Mouse (Mus musculus): Measurements from ENCODE around the gene Arid1b. TPM values are rescaled to one million over a fixed set of nuclear protein-coding genes. Genes with fewer than 3 reads are reported as not detected.

Arid1b gene
- polyA plus RNA-seq, 1 experiment from 2014 or later: 12.9 TPM

DNA sequence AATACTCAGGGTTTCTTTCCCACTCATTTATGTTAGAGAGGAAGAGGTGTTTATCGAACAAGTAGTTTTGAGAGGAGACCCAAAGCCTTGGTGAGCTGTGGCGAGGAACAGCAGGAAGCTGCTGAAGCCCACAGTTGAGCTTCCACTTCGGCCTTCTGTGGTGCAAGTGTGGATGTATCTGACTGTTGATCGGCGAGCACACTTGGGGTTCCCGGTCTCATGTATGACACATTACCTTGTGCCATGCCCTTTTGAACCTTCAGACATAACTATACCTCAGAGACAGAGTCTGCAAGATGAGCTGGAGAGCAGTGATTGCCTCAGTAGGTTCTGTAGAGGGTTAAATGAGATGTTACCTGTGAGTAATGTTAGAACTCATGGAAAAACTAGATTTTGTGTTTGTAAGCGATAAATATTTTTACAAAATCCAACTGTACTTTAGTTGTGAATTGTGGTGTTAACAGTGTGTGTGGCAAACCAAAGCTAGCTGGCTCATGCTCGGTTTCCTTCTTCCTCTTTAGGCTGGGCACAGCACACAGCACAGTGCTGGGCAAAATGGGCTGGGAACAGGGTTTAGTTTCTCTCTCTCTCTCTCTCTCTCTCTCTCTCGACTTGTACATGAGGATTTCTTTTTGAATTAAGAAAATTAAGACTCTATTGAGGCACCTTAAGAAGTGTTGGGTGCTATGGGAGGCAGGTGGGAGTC, 69.5 kb downstream of the Arid1b start:
- ATAC-seq (replicated peaks; ENCODE audit: low FRiP score): no peak
- no peak overlapping the region for H3K4me3 ChIP-seq (replicated peaks)
- H3K27me3 ChIP-seq: no peaks in the 10 kb centered on the region
- peaks cover 53% of the 10 kb centered on the region for H3K4me1 ChIP-seq
- no peak overlapping the region for H3K9ac ChIP-seq
- no peaks in the 10 kb centered on the region for H3K36me3 ChIP-seq
- no peaks in the 10 kb centered on the region for H3K9me3 ChIP-seq (replicated peaks)
- no peak overlapping the region for H3K4me2 ChIP-seq
- WGBS: 88% methylated on average over 9 of the region's 9 CpGs
- no peak overlapping the region for H3K27ac ChIP-seq

DNA sequence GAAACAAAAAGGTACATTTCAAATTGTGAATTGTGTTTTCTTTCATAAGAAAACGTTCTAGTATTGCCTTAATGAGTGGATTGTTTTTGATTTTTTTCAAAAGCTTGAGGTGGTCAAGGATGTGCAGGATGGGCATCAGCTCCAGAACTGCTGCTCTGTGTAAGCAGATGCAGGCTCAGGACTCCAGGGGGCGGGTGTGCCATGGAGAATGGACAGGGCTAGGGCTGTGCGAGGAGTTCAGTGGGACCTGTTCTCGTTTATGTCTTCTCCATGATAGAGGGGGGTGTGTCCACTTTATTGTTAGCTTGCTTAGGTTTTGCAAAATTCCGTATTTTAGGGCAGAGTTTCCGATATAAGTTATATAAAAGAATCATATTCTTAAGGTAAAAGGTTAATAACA, 70.6 kb downstream of the Arid1b start:
- no peak overlapping the region for H3K9ac ChIP-seq
- ATAC-seq (replicated peaks; ENCODE audit: low FRiP score): no peak

DNA sequence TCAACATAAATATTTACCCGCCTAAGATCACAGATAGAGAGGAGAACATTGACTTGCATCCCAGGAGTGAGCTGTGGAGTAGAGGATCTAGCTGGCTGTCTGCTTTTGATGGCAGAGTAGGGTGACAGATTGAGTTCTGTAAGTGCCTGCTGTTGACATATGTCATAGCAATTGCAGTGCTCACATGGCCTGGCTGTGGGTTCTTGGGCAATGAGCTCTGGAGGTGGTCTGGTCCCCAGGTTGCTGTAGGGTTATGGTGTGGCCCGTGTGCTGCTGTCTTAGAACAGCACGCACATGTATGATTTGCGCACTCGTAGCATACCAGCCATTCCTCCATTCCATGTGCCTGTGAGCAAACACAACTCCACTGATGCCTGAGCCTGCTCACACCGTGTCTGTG, 71.1 kb downstream of the Arid1b start:
- H3K4me3 ChIP-seq (replicated peaks): no peak overlapping the region
- 82% methylated on average over 6 of the region's 6 CpGs for WGBS
- no peak overlapping the region for H3K27ac ChIP-seq
- no peaks in the 10 kb centered on the region for H3K9me3 ChIP-seq (replicated peaks)
- H3K4me2 ChIP-seq: no peak overlapping the region
- no peaks in the 10 kb centered on the region for H3K36me3 ChIP-seq
- peaks cover 37% of the 10 kb centered on the region for H3K4me1 ChIP-seq
- no peak for ATAC-seq (replicated peaks; ENCODE audit: low FRiP score)
- no peaks in the 10 kb centered on the region for H3K27me3 ChIP-seq
- no peak overlapping the region for H3K9ac ChIP-seq

More for the DNA sequence above, 70.6 kb downstream of the Arid1b start:
- WGBS: 86% methylated on average over 6 of the region's 6 CpGs
- no peaks in the 10 kb centered on the region for H3K36me3 ChIP-seq
- no peak overlapping the region for H3K27ac ChIP-seq
- no peaks in the 10 kb centered on the region for H3K27me3 ChIP-seq
- no peak overlapping the region for H3K4me3 ChIP-seq (replicated peaks)
- no peaks in the 10 kb centered on the region for H3K9me3 ChIP-seq (replicated peaks)
- peaks cover 42% of the 10 kb centered on the region for H3K4me1 ChIP-seq
- no peak overlapping the region for H3K4me2 ChIP-seq

DNA sequence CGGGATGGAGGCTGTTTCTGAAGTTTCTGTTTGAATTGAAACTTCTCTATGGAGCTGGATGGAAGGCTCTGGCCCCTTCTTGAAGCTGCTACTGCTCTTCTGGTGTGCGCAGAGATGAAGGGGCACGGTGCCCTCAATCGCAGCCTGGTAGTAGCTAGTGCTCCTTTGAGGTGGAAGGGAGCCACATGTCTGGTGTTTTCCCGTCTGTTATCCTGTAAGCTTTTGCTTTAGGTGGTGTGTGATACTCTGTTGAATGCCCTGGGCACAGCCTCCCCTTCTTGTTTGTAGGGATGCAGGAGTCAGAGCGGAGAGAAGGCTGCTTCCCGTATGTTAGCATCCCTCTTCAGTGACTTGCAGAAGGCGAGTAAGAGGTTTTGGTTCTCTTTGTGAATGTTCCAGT, 72.7 kb downstream of the Arid1b start:
- ATAC-seq (replicated peaks; ENCODE audit: low FRiP score): no peak
- H3K4me2 ChIP-seq: no peak overlapping the region
- H3K4me1 ChIP-seq: peaks cover 24% of the 10 kb centered on the region
- H3K36me3 ChIP-seq: peaks cover 10% of the 10 kb centered on the region; the same call in 1 of the 2 replicates
- H3K27ac ChIP-seq: no peak overlapping the region
- no peak overlapping the region for H3K4me3 ChIP-seq (replicated peaks)
- H3K27me3 ChIP-seq: no peaks in the 10 kb centered on the region
- 77% methylated on average over 8 of the region's 8 CpGs for WGBS
- H3K9me3 ChIP-seq (replicated peaks): no peaks in the 10 kb centered on the region
- no peak overlapping the region for H3K9ac ChIP-seq

DNA sequence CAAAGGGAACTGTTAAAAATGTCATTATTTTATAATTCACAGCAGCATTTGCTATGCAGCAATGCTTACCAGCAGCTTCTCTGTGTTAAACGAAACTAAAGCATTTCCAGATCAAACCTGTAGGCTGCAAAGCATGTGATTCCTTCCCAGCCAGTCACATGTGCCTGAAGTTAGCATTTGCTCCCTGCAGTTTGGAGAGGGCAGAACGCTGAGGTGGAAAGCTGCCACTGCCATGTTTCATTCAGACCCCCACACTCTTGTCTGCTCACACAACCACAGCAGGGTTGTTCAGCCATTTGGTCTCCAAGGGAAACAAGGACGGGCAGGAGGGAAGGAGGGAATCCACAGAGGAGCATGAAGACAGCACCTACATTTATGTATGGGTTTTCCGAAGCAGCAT, 73.1 kb downstream of the Arid1b start:
- 47% methylated on average over 4 of the region's 4 CpGs for WGBS
- Histone ChIP-seq H3K9me3 (replicated peaks) (no peaks in the 10 kb centered on the region), H3K27me3 (no peaks in the 10 kb centered on the region), H3K4me1 (peaks cover 24% of the 10 kb centered on the region), H3K9ac (no peak overlapping the region), H3K27ac (no peak overlapping the region), H3K4me2 (no peak overlapping the region), H3K36me3 (peaks cover 12% of the 10 kb centered on the region; the same call in 1 of the 2 replicates), H3K4me3 (replicated peaks) (no peak overlapping the region)
- no peak for ATAC-seq (replicated peaks; ENCODE audit: low FRiP score)

DNA sequence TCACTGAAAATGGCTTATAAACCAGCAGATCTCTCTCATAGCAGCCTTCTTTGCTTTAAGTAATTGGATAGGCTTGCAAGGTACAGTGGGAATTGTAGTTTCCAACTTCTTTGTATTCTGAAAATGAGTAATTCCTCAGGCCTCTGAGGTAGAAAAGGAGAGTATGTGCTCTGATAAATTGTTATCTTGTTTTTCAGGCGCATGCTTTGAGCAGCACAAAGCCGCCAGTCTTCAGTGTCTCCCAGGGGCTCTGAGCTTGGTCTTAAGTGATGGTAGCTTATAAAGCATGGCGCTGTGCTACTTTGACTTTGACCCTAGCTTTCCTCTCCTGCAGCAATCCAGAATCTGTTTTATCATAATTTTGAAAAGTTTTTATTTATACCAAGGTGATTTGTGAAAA, 76.3 kb downstream of the Arid1b start:
- Histone ChIP-seq H3K9me3 (replicated peaks) (no peaks in the 10 kb centered on the region), H3K9ac (no peak overlapping the region), H3K4me2 (no peak overlapping the region), H3K27me3 (no peaks in the 10 kb centered on the region), H3K4me1 (peaks cover 24% of the 10 kb centered on the region), H3K27ac (no peak overlapping the region), H3K4me3 (replicated peaks) (no peak overlapping the region), H3K36me3 (peaks cover 12% of the 10 kb centered on the region; the same call in 1 of the 2 replicates)
- no peak for ATAC-seq (replicated peaks; ENCODE audit: low FRiP score)
- 92% methylated on average over 3 of the region's 3 CpGs for WGBS

- no peak overlapping the region for H3K9ac ChIP-seq
- no peak for ATAC-seq (replicated peaks; ENCODE audit: low FRiP score)
- no peaks in the 10 kb centered on the region for H3K9me3 ChIP-seq (replicated peaks)
- peaks cover 12% of the 10 kb centered on the region; the same call in 1 of the 2 replicates for H3K36me3 ChIP-seq
- H3K4me1 ChIP-seq: 0 out of 2 replicates have a peak, but pooled peaks cover 10% of the 10 kb centered on the region
- H3K4me3 ChIP-seq (replicated peaks): no peak overlapping the region
- no peak overlapping the region for H3K27ac ChIP-seq
- 86% methylated on average over 4 of the region's 4 CpGs for WGBS
- H3K27me3 ChIP-seq: no peaks in the 10 kb centered on the region
- H3K4me2 ChIP-seq: no peak overlapping the region
Measured at GRCm38 (mm10) chr17:5072539-5072938, 78.4 kb downstream of the Arid1b start.

GRCm38 (mm10) chr17:5074752-5075506, 80.8 kb downstream of the Arid1b start:
- Histone ChIP-seq H3K9ac (no peak overlapping the region), H3K27ac (no peak overlapping the region), H3K4me3 (replicated peaks) (no peak overlapping the region), H3K36me3 (peaks cover 12% of the 10 kb centered on the region; the same call in 1 of the 2 replicates), H3K27me3 (no peaks in the 10 kb centered on the region), H3K9me3 (replicated peaks) (no peaks in the 10 kb centered on the region), H3K4me2 (no peak overlapping the region), H3K4me1 (peaks cover 20% of the 10 kb centered on the region)
- no peak for ATAC-seq (replicated peaks; ENCODE audit: low FRiP score)
- 76% methylated on average over 7 of the region's 7 CpGs for WGBS

DNA sequence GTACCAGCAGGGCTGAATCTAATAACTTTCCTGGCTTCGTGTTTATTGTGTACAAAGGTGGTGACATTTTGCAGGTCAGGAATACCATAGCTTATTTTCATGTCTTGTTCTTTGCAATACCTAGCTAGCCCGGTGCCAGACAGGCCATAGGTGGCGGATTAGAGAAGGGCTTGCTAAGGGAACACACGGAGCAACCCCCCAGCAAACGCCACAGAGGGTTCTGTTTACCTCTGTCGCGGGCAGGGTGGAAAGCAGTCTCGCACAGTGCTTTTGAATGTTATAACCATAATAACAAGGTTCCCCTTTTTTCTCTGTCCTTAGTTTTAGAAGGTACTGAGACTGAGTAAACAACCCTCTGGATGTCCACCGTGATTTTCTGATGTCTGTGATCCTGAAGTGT, 83.9 kb downstream of the Arid1b start:
- WGBS: 80% methylated on average over 9 of the region's 9 CpGs

GRCm38 (mm10) chr17:5078576-5078975, 84.4 kb downstream of the Arid1b start:
- no peak for ATAC-seq (replicated peaks; ENCODE audit: low FRiP score)
- no peak overlapping the region for H3K27ac ChIP-seq

More for the DNA sequence above, 83.9 kb downstream of the Arid1b start:
- no peak overlapping the region for H3K4me2 ChIP-seq
- no peak overlapping the region for H3K4me3 ChIP-seq (replicated peaks)
- H3K36me3 ChIP-seq: no peaks in the 10 kb centered on the region
- no peaks in the 10 kb centered on the region for H3K9me3 ChIP-seq (replicated peaks)
- no peak for ATAC-seq (replicated peaks; ENCODE audit: low FRiP score)
- H3K4me1 ChIP-seq: peaks cover 48% of the 10 kb centered on the region
- H3K9ac ChIP-seq: no peak overlapping the region
- no peaks in the 10 kb centered on the region for H3K27me3 ChIP-seq
- H3K27ac ChIP-seq: no peak overlapping the region

GRCm38 (mm10) chr17:5080884-5081419, 86.8 kb downstream of the Arid1b start:
- peaks cover 71% of the 10 kb centered on the region for H3K4me1 ChIP-seq
- H3K9ac ChIP-seq: no peak overlapping the region
- H3K4me2 ChIP-seq: no peak overlapping the region
- H3K27ac ChIP-seq: no peak overlapping the region
- H3K27me3 ChIP-seq: no peaks in the 10 kb centered on the region
- no peak for ATAC-seq (replicated peaks; ENCODE audit: low FRiP score)
- no peak overlapping the region for H3K4me3 ChIP-seq (replicated peaks)
- 68% methylated on average over 12 of the region's 12 CpGs for WGBS
- no peaks in the 10 kb centered on the region for H3K9me3 ChIP-seq (replicated peaks)
- no peaks in the 10 kb centered on the region for H3K36me3 ChIP-seq

More at GRCm38 (mm10) chr17:5078576-5078975, 84.4 kb downstream of the Arid1b start:
- H3K4me1 ChIP-seq: peaks cover 51% of the 10 kb centered on the region
- H3K36me3 ChIP-seq: no peaks in the 10 kb centered on the region
- 81% methylated on average over 5 of the region's 5 CpGs for WGBS
- H3K9me3 ChIP-seq (replicated peaks): no peaks in the 10 kb centered on the region
- no peak overlapping the region for H3K4me3 ChIP-seq (replicated peaks)
- H3K9ac ChIP-seq: no peak overlapping the region
- H3K27me3 ChIP-seq: no peaks in the 10 kb centered on the region
- H3K4me2 ChIP-seq: no peak overlapping the region

DNA sequence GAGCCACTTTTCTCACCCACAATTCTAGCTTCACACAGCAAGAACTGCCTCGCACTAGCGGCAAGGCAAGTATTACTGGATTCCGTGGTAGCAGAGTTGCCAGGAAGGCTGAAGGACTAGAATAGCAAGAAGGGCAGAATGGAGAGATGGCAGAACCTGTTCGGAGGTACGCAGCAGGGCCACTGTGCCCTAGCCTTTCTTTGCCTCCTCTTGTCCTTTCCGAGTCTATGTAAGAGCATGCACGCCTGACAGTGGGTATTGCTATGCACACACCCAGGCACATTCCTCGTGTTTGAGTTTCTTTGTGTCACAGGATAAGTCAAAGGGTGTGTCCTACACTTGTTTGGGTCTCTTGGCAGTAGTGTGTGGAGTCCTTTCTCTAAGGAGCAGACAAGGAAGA, 88.1 kb downstream of the Arid1b start:
- H3K4me1 ChIP-seq: peaks cover 70% of the 10 kb centered on the region
- no peak overlapping the region for H3K9ac ChIP-seq
- no peak for ATAC-seq (replicated peaks; ENCODE audit: low FRiP score)
- no peaks in the 10 kb centered on the region for H3K9me3 ChIP-seq (replicated peaks)
- no peaks in the 10 kb centered on the region for H3K27me3 ChIP-seq
- H3K27ac ChIP-seq: no peak overlapping the region
- no peak overlapping the region for H3K4me2 ChIP-seq
- no peak overlapping the region for H3K4me3 ChIP-seq (replicated peaks)
- no peaks in the 10 kb centered on the region for H3K36me3 ChIP-seq
- 85% methylated on average over 8 of the region's 8 CpGs for WGBS
